12 mouse cellular contexts compared by ENCODE assay signal in genomic region chr16:32280211-32280610, GRCm38 (mm10). TPM values are rescaled to one million over a fixed set of nuclear protein-coding genes. Genes with fewer than 3 reads are reported as not detected.
DNase-seq lines count a peak whose midpoint lies in the region; ATAC-seq and TF ChIP-seq lines count a peak whose summit lies in the region.
"Had no signal": no experiment of that assay in that cellular context is flagged by ENCODE, and none has a peak within 500 bp of the region (broad histone marks: within the 10 kb centered on the region; RNA-seq: fewer than 3 reads in every experiment).

No protein-coding gene starts in this region.

- H3K4me1 ChIP-seq in forebrain, embryonic 14.5 days (ENCODE audit: control insufficient read depth, insufficient read depth, low read length) = peaks cover 12% of the 10 kb centered on the region
- H3K4me1 ChIP-seq in limb, embryonic 14.5 days (ENCODE audit: control insufficient read depth, insufficient read depth, low read length) = peaks cover 8% of the 10 kb centered on the region
- H3K4me1 ChIP-seq in midbrain, postnatal 0 days (ENCODE audit: insufficient read depth, low read length) = 0 out of 2 replicates have a peak, but pooled peaks cover 3% of the 10 kb centered on the region

- H3K36me3 ChIP-seq in forebrain, embryonic 14.5 days (ENCODE audit: control insufficient read depth, insufficient read depth, low read length) = peaks cover 29% of the 10 kb centered on the region
- peaks cover 37% of the 10 kb centered on the region for H3K36me3 ChIP-seq in limb, embryonic 14.5 days (ENCODE audit: control insufficient read depth, insufficient read depth, low read length)
- H3K36me3 ChIP-seq in midbrain, postnatal 0 days (ENCODE audit: insufficient read depth, low read length) = peaks cover 20% of the 10 kb centered on the region

- 92% methylated on average over 8 of the region's 8 CpGs for WGBS in forebrain, embryonic 14.5 days
- WGBS in limb, embryonic 14.5 days = 88% methylated on average over 8 of the region's 8 CpGs
- 91% methylated on average over 8 of the region's 8 CpGs for WGBS in midbrain, postnatal 0 days

- no peak overlapping the region for H3K27ac ChIP-seq in forebrain, embryonic 14.5 days (ENCODE audit: low read depth, low read length)
- no peak overlapping the region for H3K27ac ChIP-seq in limb, embryonic 14.5 days (replicated peaks; ENCODE audit: low read depth, low read length)
- H3K27ac ChIP-seq in midbrain, postnatal 0 days (ENCODE audit: low read depth, low read length) = no peak overlapping the region
- H3K27ac ChIP-seq: lung, embryonic 15.5 days had no signal

- intact Hi-C loops in heart, postnatal 36 days (cut with DNase I) = no loop called here
- intact Hi-C loops in heart, postnatal 10 days (cut with DNase I) = no loop called here

- no peak for TF ChIP-seq CTCF in midbrain, postnatal 0 days (IDR thresholded peaks at IDR 0.05)

- no peaks in the 10 kb centered on the region for H3K9me3 ChIP-seq in forebrain, embryonic 14.5 days (replicated peaks; ENCODE audit: control insufficient read depth, low read length)
- H3K9me3 ChIP-seq in limb, embryonic 14.5 days (ENCODE audit: control insufficient read depth, low read length) = no peaks in the 10 kb centered on the region
- H3K9me3 ChIP-seq in midbrain, postnatal 0 days (ENCODE audit: low read length) = no peaks in the 10 kb centered on the region
- H3K9me3 ChIP-seq: lung, embryonic 15.5 days had no signal

- ATAC-seq in forebrain, embryonic 14.5 days = no peak
- ATAC-seq in limb, embryonic 14.5 days (ENCODE audit: low FRiP score, low read depth) = no peak
- ATAC-seq in midbrain, postnatal 0 days (ENCODE audit: low FRiP score) = no peak
- ATAC-seq: intestine, embryonic 16.5 days had no signal

- no peak overlapping the region for H3K9ac ChIP-seq in forebrain, embryonic 14.5 days (ENCODE audit: low read length)
- no peak overlapping the region for H3K9ac ChIP-seq in limb, embryonic 14.5 days (ENCODE audit: low read depth, low read length, severe bottlenecking)
- H3K9ac ChIP-seq in midbrain, postnatal 0 days (replicated peaks; ENCODE audit: low read length, poor library complexity, severe bottlenecking) = no peak overlapping the region
- H3K9ac ChIP-seq: lung, embryonic 15.5 days had no signal

- H3K4me3 ChIP-seq in forebrain, embryonic 14.5 days (ENCODE audit: low read depth, low read length) = 0 out of 2 replicates have a peak overlapping the region, but pooled peaks have one; percentile 84
- peak overlapping the region; percentile 13; the same call in 1 of the 2 replicates for H3K4me3 ChIP-seq in limb, embryonic 14.5 days (replicated peaks; ENCODE audit: low read length)
- peak overlapping the region; percentile 14; the same call in 1 of the 2 replicates for H3K4me3 ChIP-seq in midbrain, postnatal 0 days (ENCODE audit: low read depth, low read length)
- H3K4me3 ChIP-seq: lung, embryonic 15.5 days had no signal

- no peaks in the 10 kb centered on the region for H3K27me3 ChIP-seq in forebrain, embryonic 14.5 days (replicated peaks; ENCODE audit: control insufficient read depth, insufficient read depth, low read length)
- no peaks in the 10 kb centered on the region for H3K27me3 ChIP-seq in limb, embryonic 14.5 days (ENCODE audit: control insufficient read depth, insufficient read depth, low read length)
- H3K27me3 ChIP-seq in midbrain, postnatal 0 days (ENCODE audit: insufficient read depth, low read length) = no peaks in the 10 kb centered on the region
- H3K27me3 ChIP-seq: lung, embryonic 15.5 days had no signal

- no peak for TF ChIP-seq POLR2A in limb, embryonic 14.5 days (IDR thresholded peaks at IDR 0.05; ENCODE audit: borderline replicate concordance, extremely low read depth, insufficient read depth, insufficient read length)

- peak; percentile 79 for DNase-seq in heart, adult 11 months
- DNase-seq in heart, postnatal 36 days = no peak
- no peak for DNase-seq in forebrain, embryonic 14.5 days (ENCODE audit: low spot score)
- no peak for DNase-seq in limb, embryonic 14.5 days (ENCODE audit: low spot score)
- no peak for DNase-seq in midbrain, postnatal 0 days (ENCODE audit: low spot score)
- no peak for DNase-seq in right cerebral cortex, postnatal 14 days
- DNase-seq in yolk sac, embryonic 10.5 days (ENCODE audit: low spot score) = no peak
- no peak for DNase-seq in heart, postnatal 10 days
- DNase-seq: cerebellum, postnatal 10 days; thymus, postnatal 4 days had no signal

- H3K4me2 ChIP-seq in forebrain, embryonic 14.5 days (ENCODE audit: low read length) = peak overlapping the region; percentile 50; the same call in 1 of the 2 replicates
- peak overlapping the region; percentile 21; the same call in 1 of the 2 replicates for H3K4me2 ChIP-seq in limb, embryonic 14.5 days (replicated peaks; ENCODE audit: low read depth, low read length, severe bottlenecking)
- H3K4me2 ChIP-seq in midbrain, postnatal 0 days (ENCODE audit: low read depth, low read length, poor library complexity, severe bottlenecking) = peak overlapping the region; percentile 57; the same call in 1 of the 2 replicates
- H3K4me2 ChIP-seq: lung, embryonic 15.5 days had no signal

RNA-seq across cellular contexts. Expression of gene Rnf168, which starts 3.0 kb away (rescaled TPM):
- total RNA-seq in heart, postnatal 36 days (2021) = 10 to 100 TPM; 13.7 TPM
- 21.0 and 23.0 TPM in 2 replicates for polyA plus RNA-seq in forebrain, embryonic 14.5 days (2014; fragmentation: Nextera tagmentation; extraction: Ambion mirVana)
- polyA plus RNA-seq in limb, embryonic 14.5 days (2012; rRNA removed) = 14.1 and 14.8 TPM in 2 replicates
- 28.5 and 31.8 TPM in 2 replicates for polyA plus RNA-seq in limb, embryonic 14.5 days (2014; fragmentation: Nextera tagmentation; extraction: Ambion mirVana)
- total RNA-seq in midbrain, postnatal 0 days (2014; rRNA removed) = 34.8 and 42.1 TPM in 2 replicates
- 22.3 and 27.1 TPM in 2 replicates for polyA plus RNA-seq in midbrain, postnatal 0 days (2015; fragmentation: Nextera tagmentation; extraction: Ambion mirVana)
- 10 to 100 TPM; 16.1 to 18.5 TPM for total RNA-seq in heart, postnatal 10 days (2021)

RNA-seq across cellular contexts. Expression of gene Smco1, which starts 8.9 kb away (rescaled TPM):
- total RNA-seq in heart, postnatal 36 days (2021) = 10 to 100 TPM; 28.1 to 28.7 TPM
- not detected in 2 replicates for polyA plus RNA-seq in forebrain, embryonic 14.5 days (2014; fragmentation: Nextera tagmentation; extraction: Ambion mirVana)
- not detected in 2 replicates for polyA plus RNA-seq in limb, embryonic 14.5 days (2012; rRNA removed)
- not detected in 2 replicates for polyA plus RNA-seq in limb, embryonic 14.5 days (2014; fragmentation: Nextera tagmentation; extraction: Ambion mirVana)
- 0.38 TPM in 1 of 2 replicates, not detected in the other for total RNA-seq in midbrain, postnatal 0 days (2014; rRNA removed)
- 0.11 TPM in 1 of 2 replicates, not detected in the other for polyA plus RNA-seq in midbrain, postnatal 0 days (2015; fragmentation: Nextera tagmentation; extraction: Ambion mirVana)
- total RNA-seq in heart, postnatal 10 days (2021) = 1 to 10 TPM; 7.9 to 9.6 TPM
- polyA plus RNA-seq: intestine, embryonic 16.5 days; lung, embryonic 15.5 days had no signal

RNA-seq across cellular contexts. Expression of gene Wdr53, which starts 33.2 kb away (rescaled TPM):
- total RNA-seq in heart, postnatal 36 days (2021) = 1 to 10 TPM; 6.8 to 8.0 TPM
- 15.8 and 16.5 TPM in 2 replicates for polyA plus RNA-seq in forebrain, embryonic 14.5 days (2014; fragmentation: Nextera tagmentation; extraction: Ambion mirVana)
- 13.7 and 13.8 TPM in 2 replicates for polyA plus RNA-seq in limb, embryonic 14.5 days (2012; rRNA removed)
- polyA plus RNA-seq in limb, embryonic 14.5 days (2014; fragmentation: Nextera tagmentation; extraction: Ambion mirVana) = 17.8 and 18.1 TPM in 2 replicates
- total RNA-seq in midbrain, postnatal 0 days (2014; rRNA removed) = 11.6 and 12.4 TPM in 2 replicates
- polyA plus RNA-seq in midbrain, postnatal 0 days (2015; fragmentation: Nextera tagmentation; extraction: Ambion mirVana) = 10.7 and 11.1 TPM in 2 replicates
- total RNA-seq in heart, postnatal 10 days (2021) = 1 to 10 TPM; 6.8 to 6.9 TPM

RNA-seq across cellular contexts. Expression of gene Fbxo45, which starts 33.3 kb away (rescaled TPM):
- 10 to 100 TPM; 11.5 to 14.0 TPM for total RNA-seq in heart, postnatal 36 days (2021)
- polyA plus RNA-seq in forebrain, embryonic 14.5 days (2014; fragmentation: Nextera tagmentation; extraction: Ambion mirVana) = 10.6 and 10.7 TPM in 2 replicates
- polyA plus RNA-seq in limb, embryonic 14.5 days (2012; rRNA removed) = 11.7 and 13.3 TPM in 2 replicates
- 14.0 and 20.3 TPM in 2 replicates for polyA plus RNA-seq in limb, embryonic 14.5 days (2014; fragmentation: Nextera tagmentation; extraction: Ambion mirVana)
- total RNA-seq in midbrain, postnatal 0 days (2014; rRNA removed) = 29.9 and 39.6 TPM in 2 replicates
- polyA plus RNA-seq in midbrain, postnatal 0 days (2015; fragmentation: Nextera tagmentation; extraction: Ambion mirVana) = 15.0 and 16.6 TPM in 2 replicates
- total RNA-seq in heart, postnatal 10 days (2021) = 10 to 100 TPM; 15.5 to 16.3 TPM

RNA-seq across cellular contexts. Expression of gene Ubxn7, which starts 51.8 kb away (rescaled TPM):
- total RNA-seq in heart, postnatal 36 days (2021) = 10 to 100 TPM; 30.0 to 32.6 TPM
- 23.4 and 29.4 TPM in 2 replicates for polyA plus RNA-seq in forebrain, embryonic 14.5 days (2014; fragmentation: Nextera tagmentation; extraction: Ambion mirVana)
- 23.7 and 24.6 TPM in 2 replicates for polyA plus RNA-seq in limb, embryonic 14.5 days (2012; rRNA removed)
- 18.6 and 23.5 TPM in 2 replicates for polyA plus RNA-seq in limb, embryonic 14.5 days (2014; fragmentation: Nextera tagmentation; extraction: Ambion mirVana)
- total RNA-seq in midbrain, postnatal 0 days (2014; rRNA removed) = 37.0 and 50.4 TPM in 2 replicates
- 8.7 and 10.7 TPM in 2 replicates for polyA plus RNA-seq in midbrain, postnatal 0 days (2015; fragmentation: Nextera tagmentation; extraction: Ambion mirVana)
- total RNA-seq in heart, postnatal 10 days (2021) = 10 to 100 TPM; 34.0 to 35.4 TPM

Comparison
In these comparisons a context has a peak if more than half of its experiments do, and no peak if none do; other contexts are left out.
1. H3K4me3 ChIP-seq: peak in every context shown above with its lines; median percentile 84 in forebrain, embryonic 14.5 days; 14 in midbrain, postnatal 0 days; 13 in limb, embryonic 14.5 days.